Mouse (Mus musculus) neural tube, embryonic 13.5 days (tissue): ENCODE results near the gene Ogg1. TPM values are rescaled to one million over a fixed set of nuclear protein-coding genes. Genes with fewer than 3 reads are reported as not detected.

ENCODE experiments used
- ATAC-seq: fragments of 200-750 bp; cut with Nextera tagmentation; 2 replicates; pipeline ENCODE4 v1.8.0; 2017; ENCODE audit warnings: low read depth, mild to moderate bottlenecking, moderate TSS enrichment, moderate library complexity
- H3K27ac ChIP-seq: fragments of 300-500 bp; sonication (generic); replicated peaks from 2 replicates; pipeline ENCODE4 v1.5.1; 2015; ENCODE audit warnings: moderate library complexity, mild to moderate bottlenecking, inconsistent platforms
- H3K27me3 ChIP-seq: fragments of 300-500 bp; sonication (generic); 2 replicates; pipeline ENCODE4 v1.6.1; 2015; ENCODE audit warnings: mild to moderate bottlenecking, inconsistent platforms
- H3K36me3 ChIP-seq: fragments of 300-500 bp; sonication (generic); 2 replicates; pipeline ENCODE4 v1.6.1; 2015; ENCODE audit warnings: mild to moderate bottlenecking, inconsistent platforms
- H3K4me1 ChIP-seq: fragments of 300-500 bp; sonication (generic); replicated peaks from 2 replicates; pipeline ENCODE4 v1.6.1; 2015; ENCODE audit warnings: inconsistent platforms
- H3K4me2 ChIP-seq: fragments of 300-500 bp; sonication (generic); 2 replicates; pipeline ENCODE4 v1.6.1; 2015; ENCODE audit warnings: inconsistent platforms, mild to moderate bottlenecking, moderate library complexity
- H3K4me3 ChIP-seq: fragments of 300-500 bp; sonication (generic); 2 replicates; pipeline ENCODE4 v1.5.1; 2015; ENCODE audit warnings: mild to moderate bottlenecking, inconsistent platforms
- H3K9ac ChIP-seq: fragments of 300-500 bp; sonication (generic); 2 replicates; pipeline ENCODE4 v1.6.1; 2015; ENCODE audit warnings: moderate library complexity, mild to moderate bottlenecking, inconsistent platforms
- H3K9me3 ChIP-seq: fragments of 300-500 bp; sonication (generic); 2 replicates; pipeline ENCODE4 v1.6.1; 2016; ENCODE audit warnings: inconsistent platforms
- WGBS: fragments of 180-500 bp; shearing (Covaris S2); methylation state at CpG from one replicate; pipeline ENCODE4 v1.1.7; 2015; 5-methylcytosine and 5-hydroxymethylcytosine counted together
- polyA plus RNA-seq: library from polyadenylated mRNA; unstranded; fragments of >200 nt; fragmentation: Nextera tagmentation; extraction: Ambion mirVana; gene quantifications from 2 replicates; pipeline ENCODE4 v1.2.1, GENCODE M21; 2015

Gene Ogg1
- polyA plus RNA-seq, 1 experiment from 2014 or later: 10.2 TPM

DNA sequence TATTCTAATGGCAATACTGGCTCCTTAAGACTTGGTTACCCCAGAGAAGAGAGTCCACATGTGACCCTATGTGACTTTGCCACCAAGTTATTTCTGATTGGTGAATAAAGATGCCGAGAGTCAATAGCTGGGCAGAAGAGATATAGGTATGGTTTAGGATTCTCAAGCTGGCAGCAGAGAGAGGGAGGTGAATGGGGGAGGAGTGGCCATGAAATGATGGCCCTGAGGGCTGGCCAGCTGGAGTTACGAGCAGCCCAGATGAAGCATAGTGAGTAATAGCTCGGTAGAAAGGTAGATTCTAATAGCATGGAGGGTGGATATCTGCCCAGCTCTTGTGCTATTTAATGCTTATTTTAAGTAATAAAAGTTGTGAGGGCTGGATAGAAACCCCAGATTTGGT is 26.0 kb downstream of the Ogg1 start:
- Histone ChIP-seq H3K4me1 (no peaks in the 10 kb centered on the region), H3K27me3 (no peaks in the 10 kb centered on the region), H3K9ac (no peak overlapping the region), H3K4me3 (no peak overlapping the region), H3K36me3 (no peaks in the 10 kb centered on the region), H3K9me3 (no peaks in the 10 kb centered on the region), H3K4me2 (no peak overlapping the region), H3K27ac (no peak overlapping the region)
- no peak for ATAC-seq
- WGBS: 66% methylated on average over 3 of the region's 3 CpGs

- Histone ChIP-seq H3K27ac (no peak overlapping the region), H3K4me2 (no peak overlapping the region), H3K27me3 (no peaks in the 10 kb centered on the region), H3K9ac (no peak overlapping the region), H3K9me3 (no peaks in the 10 kb centered on the region), H3K4me1 (no peaks in the 10 kb centered on the region), H3K4me3 (no peak overlapping the region), H3K36me3 (no peaks in the 10 kb centered on the region)
- ATAC-seq: no peak
- WGBS: 77% methylated on average over 3 of the region's 3 CpGs
Observed at GRCm38 (mm10) chr6:113353696-113354095, 26.9 kb downstream of the Ogg1 start.

DNA sequence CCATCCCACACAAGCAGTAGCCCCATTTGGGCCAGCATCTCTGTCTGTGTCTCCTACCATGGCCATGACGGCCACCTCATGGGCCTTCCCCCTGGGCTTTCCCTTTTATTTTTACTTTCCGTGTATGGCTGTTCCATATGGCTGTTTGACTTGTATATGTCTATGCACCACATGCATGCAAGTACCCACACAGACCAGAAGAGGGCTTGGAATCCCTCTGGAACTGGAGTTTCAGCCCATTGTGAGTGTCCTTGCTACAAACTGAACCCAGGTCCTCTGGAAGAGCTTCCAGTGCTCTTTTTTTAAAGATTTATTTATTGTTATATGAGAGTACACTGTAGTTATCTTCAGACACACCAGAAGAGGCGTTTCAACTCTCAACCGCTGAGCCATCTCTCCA is 34.7 kb downstream of the Ogg1 start:
- Histone ChIP-seq H3K27ac (no peak overlapping the region), H3K4me2 (no peak overlapping the region), H3K36me3 (peaks cover 4% of the 10 kb centered on the region; the same call in 1 of the 2 replicates), H3K9me3 (no peaks in the 10 kb centered on the region), H3K4me1 (no peaks in the 10 kb centered on the region), H3K4me3 (no peak overlapping the region), H3K9ac (no peak overlapping the region), H3K27me3 (no peaks in the 10 kb centered on the region)
- ATAC-seq: no peak
- WGBS: 75% methylated on average over 4 of the region's 4 CpGs

- ATAC-seq: no peak
- WGBS: 100% methylated on average over 1 of the region's 1 CpGs
- no peaks in the 10 kb centered on the region for H3K9me3 ChIP-seq
- H3K36me3 ChIP-seq: peaks cover 11% of the 10 kb centered on the region
- H3K27me3 ChIP-seq: no peaks in the 10 kb centered on the region
- H3K4me1 ChIP-seq: no peaks in the 10 kb centered on the region
- no peak overlapping the region for H3K9ac ChIP-seq
- H3K4me2 ChIP-seq: no peak overlapping the region
- H3K4me3 ChIP-seq: no peak overlapping the region
- no peak overlapping the region for H3K27ac ChIP-seq
Observed at GRCm38 (mm10) chr6:113362241-113362640, 35.5 kb downstream of the Ogg1 start.

DNA sequence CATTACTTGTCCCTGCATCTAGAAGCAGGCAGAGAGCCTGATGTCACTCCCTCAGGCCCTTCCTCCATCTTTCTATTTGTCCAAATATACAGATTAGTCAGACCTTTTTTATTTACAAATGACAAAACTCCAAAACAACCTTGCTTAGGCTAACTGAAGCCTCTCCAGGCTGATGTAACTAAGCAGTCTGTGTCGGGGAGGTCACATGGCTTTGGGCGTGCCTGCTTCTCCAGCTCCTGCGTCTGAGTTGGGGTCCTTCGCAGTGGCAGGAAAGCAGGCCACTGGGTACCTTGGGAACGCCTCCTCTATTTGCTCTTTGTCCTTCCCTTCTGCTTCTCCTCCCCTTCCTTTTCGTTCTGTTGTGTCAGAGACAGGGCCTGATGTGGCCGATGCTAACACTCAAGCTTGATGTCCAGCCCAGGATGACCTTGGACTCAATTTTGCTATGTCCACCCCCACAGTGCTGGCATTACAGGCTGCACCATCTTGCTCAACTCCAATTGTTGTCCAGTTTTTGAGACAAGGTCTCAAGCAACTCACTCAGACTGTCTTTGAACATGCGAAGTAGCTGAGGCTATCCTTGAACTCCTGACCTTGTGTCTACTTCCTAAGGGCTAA is 37.9 kb downstream of the Ogg1 start:
- Histone ChIP-seq H3K9ac (no peak overlapping the region), H3K4me1 (no peaks in the 10 kb centered on the region), H3K27me3 (no peaks in the 10 kb centered on the region), H3K4me3 (no peak overlapping the region), H3K4me2 (no peak overlapping the region), H3K27ac (no peak overlapping the region), H3K36me3 (peaks cover 32% of the 10 kb centered on the region), H3K9me3 (no peaks in the 10 kb centered on the region)
- no peak for ATAC-seq
- 68% methylated on average over 8 of the region's 8 CpGs for WGBS

DNA sequence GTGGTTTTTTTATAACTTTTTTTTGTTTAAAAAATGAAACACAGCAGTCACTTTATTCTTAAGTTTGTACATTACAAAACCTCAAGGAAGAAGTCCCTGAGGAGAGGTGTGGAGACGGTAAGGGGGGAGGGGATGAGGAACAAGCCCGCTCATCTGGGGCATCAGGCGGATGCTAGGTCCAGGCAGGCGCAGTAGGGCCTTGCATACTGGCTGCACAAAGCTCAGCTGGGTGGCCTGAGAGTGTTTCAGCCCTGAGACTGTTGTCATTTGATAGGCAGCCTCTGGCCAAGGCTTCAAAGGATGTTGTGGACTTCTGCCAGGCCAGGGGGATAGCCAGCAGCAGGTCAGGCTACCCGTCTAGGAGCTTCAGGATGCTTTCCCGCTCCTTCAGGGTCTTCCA is 39.9 kb downstream of the Ogg1 start:
- Histone ChIP-seq H3K4me2 (no peak overlapping the region), H3K9ac (no peak overlapping the region), H3K4me3 (no peak overlapping the region), H3K27ac (no peak overlapping the region), H3K4me1 (no peaks in the 10 kb centered on the region), H3K27me3 (no peaks in the 10 kb centered on the region), H3K36me3 (peaks cover 52% of the 10 kb centered on the region), H3K9me3 (no peaks in the 10 kb centered on the region)
- ATAC-seq: no peak
- WGBS: 91% methylated on average over 6 of the region's 6 CpGs

DNA sequence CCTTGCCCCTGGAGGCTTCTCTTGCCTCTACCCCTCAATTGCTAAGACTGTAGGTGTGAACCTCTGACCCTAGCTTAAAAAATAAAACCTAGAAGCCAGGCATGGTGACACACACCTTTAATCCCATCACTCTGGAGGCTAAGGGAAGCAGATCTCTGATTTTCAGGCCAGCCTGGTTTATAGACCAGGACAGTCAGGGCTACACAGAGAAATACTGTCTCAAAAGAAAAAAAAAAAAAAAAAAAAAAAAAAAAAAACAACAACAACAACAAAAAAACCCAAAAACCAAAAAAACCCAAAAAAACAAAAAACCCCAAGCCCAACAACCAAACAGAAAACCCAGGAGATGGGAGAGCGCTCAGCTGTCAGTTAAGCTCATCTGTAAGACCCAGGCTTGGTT is 40.8 kb downstream of the Ogg1 start:
- Histone ChIP-seq H3K4me3 (no peak overlapping the region), H3K4me2 (no peak overlapping the region), H3K9me3 (no peaks in the 10 kb centered on the region), H3K27me3 (no peaks in the 10 kb centered on the region), H3K36me3 (peaks cover 62% of the 10 kb centered on the region), H3K27ac (no peak overlapping the region), H3K9ac (no peak overlapping the region), H3K4me1 (no peaks in the 10 kb centered on the region)
- WGBS: 100% methylated on average over 1 of the region's 1 CpGs
- no peak for ATAC-seq

GRCm38 (mm10) chr6:113368124-113368523 is 41.4 kb downstream of the Ogg1 start:
- ATAC-seq: no peak
- 88% methylated on average over 7 of the region's 7 CpGs for WGBS

GRCm38 (mm10) chr6:113368577-113368976 is 41.8 kb downstream of the Ogg1 start:
- no peak overlapping the region for H3K4me3 ChIP-seq
- no peak overlapping the region for H3K4me2 ChIP-seq
- no peaks in the 10 kb centered on the region for H3K9me3 ChIP-seq
- H3K27ac ChIP-seq: 0 out of 2 replicates have a peak overlapping the region, but pooled peaks have one; percentile 1
- no peaks in the 10 kb centered on the region for H3K4me1 ChIP-seq
- H3K36me3 ChIP-seq: peaks cover 72% of the 10 kb centered on the region
- ATAC-seq: 0 out of 2 replicates have a peak, but pooled peaks have one; percentile 32
- no peaks in the 10 kb centered on the region for H3K27me3 ChIP-seq
- WGBS: 66% methylated on average over 5 of the region's 5 CpGs
- H3K9ac ChIP-seq: no peak overlapping the region

More at GRCm38 (mm10) chr6:113368124-113368523, 41.4 kb downstream of the Ogg1 start:
- Histone ChIP-seq H3K27me3 (no peaks in the 10 kb centered on the region), H3K4me2 (no peak overlapping the region), H3K9ac (no peak overlapping the region), H3K27ac (no peak overlapping the region), H3K4me1 (no peaks in the 10 kb centered on the region), H3K36me3 (peaks cover 67% of the 10 kb centered on the region), H3K4me3 (no peak overlapping the region), H3K9me3 (no peaks in the 10 kb centered on the region)

DNA sequence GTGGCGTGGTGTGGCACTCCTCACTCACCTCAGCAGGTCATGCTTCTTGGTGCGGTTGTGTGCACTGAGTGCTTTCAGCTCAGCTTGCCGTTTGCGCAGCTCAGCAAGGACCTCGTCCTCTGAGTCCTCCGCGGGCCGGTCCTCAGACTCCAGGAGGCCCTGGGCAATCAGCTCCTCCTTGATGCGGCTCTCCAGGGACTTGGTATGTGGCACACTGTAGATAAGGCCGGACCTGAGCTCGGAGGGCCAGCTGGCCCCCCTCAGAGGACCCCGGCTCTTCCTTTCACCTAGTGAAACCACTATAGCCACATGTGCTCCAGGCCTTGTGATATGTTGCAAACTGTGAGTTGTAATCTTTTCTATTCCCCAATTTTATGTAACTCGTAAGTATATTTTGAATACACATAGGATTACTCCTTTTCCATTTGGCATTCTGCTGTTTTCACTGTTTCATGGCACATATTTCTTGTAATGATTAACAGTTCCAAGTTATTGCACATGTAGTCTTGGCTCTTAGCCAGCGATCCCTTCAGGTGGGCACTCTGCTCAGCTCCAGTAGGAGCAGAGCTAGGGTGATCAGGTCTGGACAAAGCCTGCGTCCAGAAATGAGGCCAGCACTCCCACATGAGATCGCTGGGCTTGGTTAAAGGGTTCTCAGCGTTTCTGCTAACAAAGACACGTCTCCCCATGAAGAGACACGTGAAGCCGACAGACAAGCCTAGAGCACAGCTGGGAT is 43.6 kb downstream of the Ogg1 start:
- peaks cover 90% of the 10 kb centered on the region for H3K36me3 ChIP-seq
- no peak overlapping the region for H3K27ac ChIP-seq
- no peak overlapping the region for H3K9ac ChIP-seq
- WGBS: 93% methylated on average over 20 of the region's 20 CpGs
- no peaks in the 10 kb centered on the region for H3K9me3 ChIP-seq
- H3K4me3 ChIP-seq: no peak overlapping the region
- no peak overlapping the region for H3K4me2 ChIP-seq
- no peaks in the 10 kb centered on the region for H3K27me3 ChIP-seq
- H3K4me1 ChIP-seq: no peaks in the 10 kb centered on the region
- no peak for ATAC-seq

GRCm38 (mm10) chr6:113373491-113373890 is 46.7 kb downstream of the Ogg1 start:
- peaks cover 13% of the 10 kb centered on the region for H3K4me1 ChIP-seq
- H3K27me3 ChIP-seq: no peaks in the 10 kb centered on the region
- no peak overlapping the region for H3K27ac ChIP-seq
- H3K9me3 ChIP-seq: no peaks in the 10 kb centered on the region
- peaks cover 76% of the 10 kb centered on the region for H3K36me3 ChIP-seq
- H3K4me2 ChIP-seq: no peak overlapping the region
- WGBS: 89% methylated on average over 4 of the region's 4 CpGs
- ATAC-seq: no peak
- H3K9ac ChIP-seq: no peak overlapping the region
- H3K4me3 ChIP-seq: no peak overlapping the region

DNA sequence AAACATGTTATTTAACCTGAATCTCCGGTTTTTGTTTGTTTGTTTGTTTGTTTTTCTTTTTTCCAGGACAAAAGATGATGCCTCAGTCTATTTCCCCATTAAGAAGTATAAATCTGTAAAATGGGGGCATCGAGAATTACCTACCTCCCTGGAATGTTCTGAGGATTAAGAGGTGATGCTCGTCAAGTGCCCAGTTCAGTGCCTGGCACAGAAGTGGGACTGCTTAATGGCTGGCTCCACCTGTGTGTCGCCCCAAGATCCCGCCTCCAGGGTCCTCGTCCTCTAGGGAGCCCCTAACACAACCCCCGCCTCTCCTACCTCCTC is 50.4 kb downstream of the Ogg1 start:
- peak overlapping the region; percentile 93 for H3K27ac ChIP-seq
- no peak for ATAC-seq
- no peaks in the 10 kb centered on the region for H3K27me3 ChIP-seq
- H3K4me1 ChIP-seq: peaks cover 27% of the 10 kb centered on the region
- H3K36me3 ChIP-seq: peaks cover 60% of the 10 kb centered on the region
- H3K9me3 ChIP-seq: no peaks in the 10 kb centered on the region
- peak overlapping the region; percentile 81 for H3K4me3 ChIP-seq
- peak overlapping the region; percentile 92 for H3K9ac ChIP-seq
- 12% methylated on average over 7 of the region's 7 CpGs for WGBS
- peak overlapping the region; percentile 89 for H3K4me2 ChIP-seq
